Mouse (Mus musculus) kidney, postnatal 14 days (tissue): ENCODE measurements around the gene Gns.

Experiments
- DNase-seq: peaks from one replicate; pipeline ENCODE4 v3.0.0; 2022; ENCODE audit warnings: mixed read lengths

Gene Gns

GRCm38 (mm10) chr10:121409717-121410116, 44.8 kb downstream of the Gns start:
- DNase-seq = peak; percentile 54

- DNase-seq = no peak
These were observed 47.0 kb downstream of the Gns start for GRCm38 (mm10) chr10:121411721-121412455.

DNA sequence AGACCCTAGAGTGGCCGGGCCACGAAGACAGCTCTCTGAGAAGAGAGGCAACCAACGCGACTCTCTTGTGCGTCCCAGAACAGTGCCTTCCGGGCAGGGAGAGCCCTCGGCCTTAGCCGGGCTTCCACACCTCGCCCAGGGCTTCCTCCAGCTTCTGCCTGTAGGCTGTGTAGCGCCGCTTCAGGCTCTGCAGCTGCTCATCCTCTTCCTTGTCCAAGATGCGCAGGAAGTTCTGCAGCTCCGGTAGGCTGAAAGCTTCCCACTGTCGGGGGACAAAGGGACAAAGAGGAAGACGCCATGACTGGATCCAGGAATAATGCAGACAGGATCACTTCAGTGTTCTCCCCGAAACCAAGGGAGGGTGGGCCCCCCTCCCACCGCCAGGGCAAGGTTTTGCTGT, 47.9 kb downstream of the Gns start:
- DNase-seq = peak; percentile 66

- DNase-seq = no peak
These were observed 49.2 kb downstream of the Gns start for GRCm38 (mm10) chr10:121414127-121414526.

DNA sequence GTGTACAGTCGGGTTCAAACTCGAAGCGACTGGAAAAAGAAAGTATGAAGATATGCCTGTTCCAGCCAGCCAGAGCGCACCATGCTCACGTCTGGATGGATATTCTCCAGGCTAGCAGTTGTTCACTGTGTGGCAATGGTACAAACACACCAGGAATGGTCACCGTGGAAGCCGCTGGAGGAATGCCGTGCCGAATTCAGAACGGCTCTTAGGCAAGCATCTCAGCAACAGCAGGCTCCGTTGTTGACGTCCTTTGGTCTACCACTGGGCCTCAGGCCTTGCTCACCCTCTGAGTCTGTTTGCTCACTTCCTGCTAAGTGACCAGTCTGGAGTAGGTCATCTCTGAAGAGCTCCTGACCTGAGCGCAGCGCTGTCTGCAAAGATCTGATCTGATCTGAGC, 53.9 kb downstream of the Gns start:
- DNase-seq = no peak

DNA sequence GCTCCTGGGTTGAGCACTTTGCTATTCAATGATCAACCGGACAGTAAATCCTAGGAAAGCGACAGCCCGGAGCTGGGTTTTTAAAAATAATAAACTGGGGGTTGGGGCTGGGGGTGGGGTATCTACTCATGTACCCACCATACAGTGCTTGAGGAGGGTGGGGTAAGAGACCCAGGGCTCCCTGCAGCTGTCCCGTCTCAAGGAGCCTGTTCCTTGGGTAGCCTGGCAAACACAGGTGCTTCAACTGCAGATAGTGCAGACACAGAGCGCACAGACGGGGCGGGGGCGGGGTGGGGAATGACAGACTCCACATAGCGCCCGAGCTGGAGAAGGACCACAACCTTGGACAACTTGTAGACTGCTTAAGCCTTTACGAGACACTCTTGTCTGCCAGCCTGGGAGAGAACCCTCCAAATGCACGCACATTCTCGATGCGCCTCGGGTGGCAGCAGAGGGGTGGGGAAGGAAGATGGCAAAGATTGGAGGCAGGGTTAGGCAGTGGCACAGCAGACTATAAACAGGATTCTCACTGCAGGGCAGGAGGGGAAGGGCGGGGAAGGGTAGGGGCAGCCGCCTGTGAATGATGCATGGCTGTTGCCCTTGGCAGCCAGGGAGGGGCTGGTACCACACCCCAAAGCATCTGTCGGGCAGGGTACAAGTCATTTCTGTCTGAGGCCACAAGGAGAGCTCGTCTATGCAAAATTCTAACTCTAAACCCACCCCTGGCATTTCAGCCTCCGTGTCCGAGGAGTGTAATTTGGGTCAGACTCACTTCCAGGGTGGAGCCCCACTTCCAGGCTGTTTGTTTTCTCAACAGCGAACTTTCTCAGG, 55.0 kb downstream of the Gns start:
- DNase-seq = no peak

DNA sequence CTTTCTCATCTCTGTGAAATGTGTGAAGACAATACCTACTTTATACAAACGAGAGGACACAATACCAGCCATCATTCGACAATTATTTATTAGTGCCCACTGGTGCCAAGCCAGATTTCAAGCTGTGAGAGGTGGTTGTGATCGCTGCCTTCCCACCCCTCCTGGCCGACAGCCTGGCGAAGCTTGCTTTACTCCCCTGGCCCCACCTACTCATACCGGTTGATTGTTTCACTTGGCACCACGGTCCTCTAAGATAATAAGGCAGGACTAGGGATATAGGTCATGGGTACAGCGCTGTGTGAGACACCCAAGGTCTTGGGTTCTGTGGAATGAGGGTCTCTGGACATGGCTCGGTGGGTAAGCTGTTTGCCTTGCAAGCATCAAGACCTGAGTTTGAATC, 56.1 kb downstream of the Gns start:
- DNase-seq = no peak

- no peak for DNase-seq
These were observed 56.9 kb downstream of the Gns start for GRCm38 (mm10) chr10:121421657-121422290.

DNA sequence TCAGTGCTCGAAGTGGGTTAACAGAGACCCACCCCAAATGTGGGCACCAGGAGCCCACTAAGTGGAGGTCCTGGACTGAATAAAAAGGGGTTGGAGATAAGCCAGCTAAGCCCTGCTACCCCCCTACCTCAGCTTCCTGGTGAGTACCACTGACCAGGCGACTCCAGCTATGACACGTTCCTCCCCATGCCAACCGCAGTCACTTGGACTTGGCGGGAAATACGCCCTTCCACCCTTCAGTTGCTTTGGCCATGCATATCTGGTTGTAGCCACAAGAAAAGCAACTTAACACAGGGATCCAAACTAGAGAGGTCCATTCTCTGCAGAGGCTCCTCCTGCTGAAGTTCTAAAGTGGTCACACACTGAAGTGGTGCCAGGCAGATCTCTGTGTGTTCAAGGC, 57.4 kb downstream of the Gns start:
- no peak for DNase-seq

- DNase-seq = no peak
These were observed 58.9 kb downstream of the Gns start for GRCm38 (mm10) chr10:121423541-121424349.

DNA sequence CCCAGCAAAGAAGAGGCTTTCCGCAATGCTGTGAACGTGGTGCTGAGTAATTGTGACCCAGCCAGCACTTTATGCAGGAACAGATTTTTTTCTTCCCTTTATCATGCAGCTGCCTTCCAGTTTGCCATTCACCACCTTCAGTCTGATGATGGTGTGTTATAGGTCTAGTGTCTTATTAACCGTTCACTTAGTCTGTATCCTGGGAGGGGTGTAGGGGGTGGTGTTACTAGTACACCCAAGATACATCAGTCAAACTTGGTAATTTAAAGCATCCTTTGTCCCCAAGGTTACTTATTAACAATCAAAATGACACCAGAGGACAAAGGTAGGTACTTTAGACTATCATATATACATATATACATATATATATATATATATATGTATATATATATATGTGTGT, 59.6 kb downstream of the Gns start:
- DNase-seq = no peak

DNA sequence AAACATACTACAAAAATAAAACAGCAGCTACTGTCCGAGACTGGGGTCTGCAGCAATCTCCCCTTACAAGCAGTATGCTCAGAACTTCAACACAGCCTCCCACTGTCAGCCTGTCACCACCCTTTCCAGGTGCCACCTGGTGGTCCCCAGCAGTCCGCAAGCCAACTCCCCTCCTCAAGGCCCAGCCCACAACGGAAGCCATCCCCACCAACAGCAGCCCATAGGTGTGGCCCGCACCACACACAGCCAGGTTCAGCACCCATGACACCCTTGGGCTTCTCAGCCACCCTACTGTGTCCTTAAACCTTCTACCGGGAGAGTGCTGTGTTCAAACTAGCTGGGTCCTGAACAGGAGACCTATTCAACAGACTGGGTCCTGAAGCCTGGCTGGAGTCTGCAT, 60.2 kb downstream of the Gns start:
- DNase-seq = no peak

- no peak for DNase-seq
These were observed 60.7 kb downstream of the Gns start for GRCm38 (mm10) chr10:121425506-121426025.

DNA sequence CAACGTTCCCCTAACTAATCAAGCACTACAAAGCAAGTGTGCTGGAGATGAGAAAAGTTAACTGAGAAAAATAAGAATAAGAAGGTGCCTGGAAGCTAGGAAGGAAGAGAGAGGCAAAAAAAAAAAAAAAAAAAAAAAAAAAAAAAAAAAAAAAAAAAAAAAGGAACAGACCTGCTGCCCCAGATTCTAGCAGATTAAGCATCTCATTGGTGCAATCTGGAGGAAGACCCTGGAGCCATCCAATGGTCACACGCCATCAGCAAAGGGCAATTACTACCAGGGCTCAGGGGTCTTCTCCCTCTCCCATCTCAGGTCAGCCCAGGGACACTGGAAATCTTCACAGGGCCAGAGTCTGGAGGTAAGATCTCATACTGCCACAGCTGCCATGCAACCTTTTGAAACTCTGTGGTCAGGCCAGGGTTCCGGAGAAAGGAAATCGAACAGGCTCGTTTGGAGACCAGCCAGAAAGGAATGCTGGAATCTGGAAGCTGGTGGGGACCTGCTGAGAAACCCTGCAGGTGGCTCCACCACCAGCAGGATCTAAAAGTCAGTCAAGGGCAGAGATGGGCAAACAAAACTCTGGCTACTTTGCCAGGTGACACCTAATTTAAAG, 61.7 kb downstream of the Gns start:
- DNase-seq = peak; percentile 81

GRCm38 (mm10) chr10:121427136-121427535, 62.2 kb downstream of the Gns start:
- no peak for DNase-seq

DNA sequence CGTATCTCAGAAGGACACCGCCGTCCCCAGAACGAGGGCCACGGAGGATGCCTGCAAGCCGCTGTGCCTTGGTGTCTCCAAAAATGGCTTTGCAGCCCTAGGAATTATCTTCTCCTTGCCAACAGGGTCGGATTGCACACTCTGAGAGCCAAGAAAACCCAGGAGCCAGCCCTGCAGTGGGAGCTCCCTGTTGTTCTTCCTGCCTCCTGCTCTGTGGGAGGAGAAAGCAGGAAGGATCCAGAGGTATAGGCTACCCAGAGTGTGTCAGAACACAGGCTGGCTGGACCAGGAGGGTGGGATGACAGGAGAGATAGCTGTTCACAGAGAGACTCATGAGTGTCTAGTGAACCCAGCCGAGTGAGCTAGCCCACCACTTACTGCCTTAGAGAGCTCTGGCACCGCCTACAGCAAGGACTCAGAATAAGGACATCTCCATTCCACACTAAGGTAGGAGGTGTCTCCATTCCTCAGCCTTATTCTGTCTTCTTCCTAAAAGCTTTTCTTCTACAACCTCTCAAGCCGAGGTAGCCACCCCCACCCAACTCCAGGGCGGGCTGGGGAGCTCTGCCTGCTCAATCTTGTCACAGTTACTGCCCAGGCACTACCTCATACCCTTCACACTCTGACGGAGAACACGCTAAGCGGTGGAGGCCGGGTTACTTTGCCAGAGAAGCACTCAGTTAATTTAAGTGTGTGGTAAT, 63.3 kb downstream of the Gns start:
- no peak for DNase-seq

GRCm38 (mm10) chr10:121429089-121429488, 64.2 kb downstream of the Gns start:
- peak; percentile 79 for DNase-seq

DNA sequence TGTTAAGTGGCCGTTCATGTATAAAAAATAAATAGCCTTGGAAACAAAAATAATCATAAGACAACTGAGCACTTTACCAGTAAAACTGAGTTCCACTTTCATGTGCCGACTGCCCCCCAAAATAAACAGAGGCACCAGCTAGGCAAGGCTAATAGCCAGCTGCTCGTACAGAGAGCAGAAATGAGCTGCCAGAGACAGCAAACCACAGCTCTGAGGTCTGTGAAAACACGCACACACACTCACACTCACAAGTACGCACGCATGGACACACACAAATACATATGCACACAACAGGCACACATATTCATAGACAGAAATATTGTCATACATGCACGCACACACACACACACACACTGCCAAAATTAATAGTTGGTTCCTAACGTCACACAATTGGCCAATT, 64.7 kb downstream of the Gns start:
- no peak for DNase-seq

DNA sequence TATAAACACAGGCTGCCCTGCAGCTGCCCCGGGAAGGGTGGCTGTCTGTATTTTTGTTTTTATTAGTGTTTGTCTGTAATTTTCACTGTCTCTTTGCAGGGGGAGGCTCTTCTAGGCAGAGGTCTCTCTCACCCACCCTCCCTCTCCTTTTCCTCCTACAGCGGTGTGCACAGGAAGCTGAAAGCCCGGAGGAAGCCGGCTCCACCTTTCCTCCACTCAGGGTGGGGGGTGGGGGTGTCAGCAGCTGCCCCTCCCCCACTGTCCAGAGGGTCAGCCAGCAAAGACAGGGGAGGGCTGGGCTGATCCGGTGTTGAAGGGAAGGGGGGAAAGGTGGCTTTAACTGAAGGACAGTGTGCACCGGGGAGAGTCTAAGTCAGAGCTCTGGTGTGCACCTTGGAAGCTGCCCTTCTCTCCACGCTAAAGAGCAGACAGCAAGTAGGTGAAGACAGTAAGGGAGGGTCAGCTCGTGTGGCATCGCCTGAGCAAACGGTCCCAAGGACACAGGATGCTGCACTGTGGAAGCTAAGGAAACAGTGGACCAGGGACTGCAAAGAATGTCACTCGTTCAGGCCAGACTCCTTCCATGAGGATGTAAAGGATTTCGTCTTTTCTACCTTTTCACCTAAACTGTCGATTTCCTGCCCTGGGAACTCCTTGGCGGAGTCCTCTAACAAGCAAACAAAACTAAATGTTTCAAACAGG, 65.2 kb downstream of the Gns start:
- peak; percentile 76 for DNase-seq

GRCm38 (mm10) chr10:121430764-121431540, 66.1 kb downstream of the Gns start:
- DNase-seq = no peak
